In genomic region chr13:57766721-57767120, GRCm38 (mm10) we compare ENCODE assay signal across 11 mouse cellular contexts.
A peak's percentile ranks its signal among the peaks of the same experiment; 100 is the strongest.
DNase-seq lines count a peak whose midpoint lies in the region; ATAC-seq and TF ChIP-seq lines count a peak whose summit lies in the region.
"Had no signal": no experiment of that assay in that cellular context is flagged by ENCODE, and none has a peak within 500 bp of the region (broad histone marks: within the 10 kb centered on the region; RNA-seq: fewer than 3 reads in every experiment).

No protein-coding gene starts in this region.

- 62% methylated on average over 3 of the region's 3 CpGs for WGBS in midbrain, embryonic 11.5 days

- no peak overlapping the region for H3K4me2 ChIP-seq in midbrain, embryonic 11.5 days
- H3K4me2 ChIP-seq: embryonic facial prominence, embryonic 13.5 days; heart, embryonic 15.5 days had no signal

- H3K9me3 ChIP-seq in midbrain, embryonic 11.5 days (ENCODE audit: control insufficient read depth, low read length): no peaks in the 10 kb centered on the region
- H3K9me3 ChIP-seq: heart, embryonic 15.5 days had no signal

- no peaks in the 10 kb centered on the region for H3K36me3 ChIP-seq in midbrain, embryonic 11.5 days (ENCODE audit: control insufficient read depth, insufficient read depth, low read length)
- H3K36me3 ChIP-seq: embryonic facial prominence, embryonic 13.5 days; heart, embryonic 15.5 days had no signal

- DNase-seq in embryo, embryonic 10.5 days (ENCODE audit: low spot score): peak; percentile 36
- no peak for DNase-seq in embryo, embryonic 11 days
- DNase-seq in layer of hippocampus, adult 2 months (ENCODE audit: low spot score in 2 of 2): no peak
- no peak for DNase-seq in layer of hippocampus, adult 18-20 months (ENCODE audit: low spot score in 2 of 2)
- DNase-seq in ES-CJ7 (ENCODE audit: low read depth, low spot score): peak; percentile 38
- no peak for DNase-seq in spleen, postnatal 4 days (ENCODE audit: low spot score in 2 of 2)
- no peak for DNase-seq in midbrain, embryonic 11.5 days (ENCODE audit: low spot score, missing footprints)
- DNase-seq: adrenal gland, adult 2 months had no signal

- H3K4me3 ChIP-seq in layer of hippocampus, adult 2 months: no peak overlapping the region
- H3K4me3 ChIP-seq in cortical plate, adult 2 months (ENCODE audit: insufficient read depth, low read length): no peak overlapping the region
- H3K4me3 ChIP-seq in midbrain, embryonic 11.5 days (ENCODE audit: low read depth, low read length): no peak overlapping the region
- H3K4me3 ChIP-seq: embryonic facial prominence, embryonic 13.5 days; heart, embryonic 15.5 days had no signal

- ATAC-seq in midbrain, embryonic 11.5 days (ENCODE audit: low FRiP score): no peak

- no peak overlapping the region for H3K9ac ChIP-seq in midbrain, embryonic 11.5 days (ENCODE audit: low read length)
- H3K9ac ChIP-seq: embryonic facial prominence, embryonic 13.5 days; heart, embryonic 15.5 days had no signal

- H3K27me3 ChIP-seq in midbrain, embryonic 11.5 days (ENCODE audit: control insufficient read depth, insufficient read depth, low read length): no peaks in the 10 kb centered on the region
- H3K27me3 ChIP-seq: heart, embryonic 15.5 days had no signal

- peak; percentile 74 for TF ChIP-seq CTCF in layer of hippocampus, adult 2 months (conservative IDR thresholded peaks at IDR 0.05)
- TF ChIP-seq CTCF in cortical plate, adult 2 months (IDR thresholded peaks at IDR 0.05; ENCODE audit: extremely low read depth, insufficient read depth, low read length): peak; percentile 45

- no peak for TF ChIP-seq POLR2A in cortical plate, adult 2 months (IDR thresholded peaks at IDR 0.05; ENCODE audit: extremely low read depth, insufficient read depth, low read length)

- H3K27ac ChIP-seq in layer of hippocampus, adult 2 months: no peak overlapping the region
- H3K27ac ChIP-seq in cortical plate, adult 2 months (ENCODE audit: insufficient read depth, low read length): no peak overlapping the region
- H3K27ac ChIP-seq in midbrain, embryonic 11.5 days (ENCODE audit: low read depth, low read length): no peak overlapping the region
- H3K27ac ChIP-seq: embryonic facial prominence, embryonic 13.5 days; heart, embryonic 15.5 days had no signal

- 0 out of 2 replicates have a peak, but pooled peaks cover 3% of the 10 kb centered on the region for H3K4me1 ChIP-seq in cortical plate, adult 2 months (ENCODE audit: control insufficient read depth, insufficient read depth, low read length)
- H3K4me1 ChIP-seq in midbrain, embryonic 11.5 days (ENCODE audit: control insufficient read depth, insufficient read depth, low read length): peaks cover 3% of the 10 kb centered on the region; the same call in 1 of the 2 replicates
- H3K4me1 ChIP-seq: embryonic facial prominence, embryonic 13.5 days; heart, embryonic 15.5 days had no signal

Comparison
In these comparisons a context has a peak if more than half of its experiments do, and no peak if none do; other contexts are left out.
1. DNase-seq: peak in embryo, embryonic 10.5 days (single experiment) and ES-CJ7 (single experiment); none in embryo, embryonic 11 days (single experiment), layer of hippocampus, adult 2 months (0 of 2), layer of hippocampus, adult 18-20 months (0 of 2), spleen, postnatal 4 days (0 of 2) and midbrain, embryonic 11.5 days (single experiment).